Mouse (Mus musculus) megakaryocyte, embryonic 14.5 days (primary cell): ENCODE measurements around the gene Sox14. TPM values are rescaled to one million over a fixed set of nuclear protein-coding genes. Genes with fewer than 3 reads are reported as not detected.

ENCODE experiments used
- H3K27me3 ChIP-seq: replicated peaks from 2 replicates; pipeline ENCODE3; 2012; ENCODE audit warnings: inconsistent platforms
- H3K36me3 ChIP-seq: replicated peaks from 2 replicates; pipeline ENCODE3; 2012; ENCODE audit warnings: low read length, inconsistent platforms, mixed read lengths
- H3K4me1 ChIP-seq: 2 replicates; pipeline ENCODE4 v1.6.1; 2012; ENCODE audit warnings: inconsistent platforms
- H3K4me3 ChIP-seq: replicated peaks from 2 replicates; pipeline ENCODE3; 2012; ENCODE audit warnings: moderate library complexity, mild to moderate bottlenecking, inconsistent platforms
- H3K9me3 ChIP-seq: 2 replicates; pipeline ENCODE4 v1.6.1; 2012; ENCODE audit warnings: inconsistent platforms
- FLI1 ChIP-seq: IDR thresholded peaks from 2 replicates; pipeline ENCODE4 v1.6.1; 2012; ENCODE audit warnings: low read length, inconsistent platforms, mixed read lengths
- GATA1 ChIP-seq: IDR thresholded peaks from 3 replicates; pipeline ENCODE4 v1.6.1; 2012; ENCODE audit warnings: mixed read lengths, low read length, inconsistent platforms, borderline replicate concordance
- polyA plus RNA-seq: library from polyadenylated mRNA; stranded (reverse); fragments of >175 nt; gene quantifications from 2 replicates; pipeline ENCODE4 v1.2.3, GENCODE M21; 2012; ENCODE audit warnings: low replicate concordance; ENCODE audit not compliant: insufficient read depth

The Sox14 gene
- not detected in 2 replicates for polyA plus RNA-seq

GRCm38 (mm10) chr9:99875618-99876372 is at the start of gene Sox14:
Gene Sox14, minus strand, starts transcription at chr9:99876170.
- Histone ChIP-seq H3K4me1 (peaks cover 4% of the 10 kb centered on the region; the same call in 1 of the 2 replicates), H3K36me3 (no peaks in the 10 kb centered on the region), H3K9me3 (peaks cover 8% of the 10 kb centered on the region), H3K27me3 (peaks cover 91% of the 10 kb centered on the region), H3K4me3 (no peak within 1 kb of the TSS)
- TF ChIP-seq GATA1, result no peak
- TF ChIP-seq FLI1, result no peak

GRCm38 (mm10) chr9:99879311-99879710 is 3.3 kb upstream of the Sox14 start:
- H3K27me3 ChIP-seq, result peaks cover 58% of the 10 kb centered on the region
- peaks cover 8% of the 10 kb centered on the region for H3K9me3 ChIP-seq
- peaks cover 4% of the 10 kb centered on the region; the same call in 1 of the 2 replicates for H3K4me1 ChIP-seq
- H3K36me3 ChIP-seq, result no peaks in the 10 kb centered on the region
- no peak overlapping the region for H3K4me3 ChIP-seq
- TF ChIP-seq FLI1, result no peak
- TF ChIP-seq GATA1, result no peak

DNA sequence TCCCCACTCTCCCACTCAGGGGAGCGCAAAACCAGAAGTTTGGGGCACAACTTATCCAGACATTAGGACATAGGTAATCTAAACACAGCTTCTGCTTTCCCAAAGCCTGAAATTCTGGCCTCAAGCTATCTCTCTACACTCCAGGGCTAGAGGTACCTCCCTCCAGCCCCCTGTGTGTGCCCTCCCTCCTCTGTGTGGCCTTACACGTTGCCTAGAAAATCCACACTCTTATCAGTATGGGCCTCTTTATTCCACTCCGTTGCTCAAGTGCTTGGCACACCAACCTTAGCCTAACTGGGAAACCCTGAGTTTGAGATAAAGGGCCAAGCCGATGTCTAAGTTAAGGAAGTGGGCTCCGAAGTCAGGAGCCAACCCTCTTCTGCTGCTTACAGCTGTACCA is 2.6 kb upstream of the Sox14 start:
- Histone ChIP-seq H3K27me3 (peaks cover 65% of the 10 kb centered on the region), H3K9me3 (peaks cover 8% of the 10 kb centered on the region), H3K4me3 (no peak overlapping the region), H3K4me1 (peaks cover 4% of the 10 kb centered on the region; the same call in 1 of the 2 replicates), H3K36me3 (no peaks in the 10 kb centered on the region)
- TF ChIP-seq GATA1 (no peak), FLI1 (no peak)

DNA sequence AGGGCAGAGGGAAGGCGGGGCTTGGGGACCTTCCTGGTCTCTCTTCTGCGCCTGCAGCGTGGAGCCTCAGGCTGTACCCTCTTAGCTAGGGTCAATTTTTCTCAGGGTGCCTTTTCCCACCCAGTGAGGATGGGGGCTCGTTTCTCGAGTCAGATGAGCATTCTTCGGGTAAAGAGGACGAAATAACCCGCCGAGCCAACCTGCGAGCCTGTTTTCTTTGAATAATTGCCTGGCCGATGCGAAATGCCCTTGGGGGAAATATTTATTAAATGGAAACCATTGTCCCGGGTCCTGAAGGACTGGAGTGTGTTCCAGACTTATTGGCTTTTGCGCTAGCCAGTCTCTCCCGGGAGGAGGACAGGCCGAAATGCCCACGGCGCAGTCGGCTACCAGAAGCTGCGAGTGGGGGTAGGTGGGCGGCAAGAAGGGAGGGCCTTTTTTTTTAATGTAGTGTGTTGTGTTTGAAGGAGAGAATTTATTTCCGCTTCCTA is 1.1 kb upstream of the Sox14 start:
- TF ChIP-seq FLI1, result no peak
- no peak for TF ChIP-seq GATA1
- H3K36me3 ChIP-seq, result no peaks in the 10 kb centered on the region
- H3K27me3 ChIP-seq, result peaks cover 78% of the 10 kb centered on the region
- peaks cover 4% of the 10 kb centered on the region; the same call in 1 of the 2 replicates for H3K4me1 ChIP-seq
- no peak overlapping the region for H3K4me3 ChIP-seq
- H3K9me3 ChIP-seq, result peaks cover 8% of the 10 kb centered on the region

DNA sequence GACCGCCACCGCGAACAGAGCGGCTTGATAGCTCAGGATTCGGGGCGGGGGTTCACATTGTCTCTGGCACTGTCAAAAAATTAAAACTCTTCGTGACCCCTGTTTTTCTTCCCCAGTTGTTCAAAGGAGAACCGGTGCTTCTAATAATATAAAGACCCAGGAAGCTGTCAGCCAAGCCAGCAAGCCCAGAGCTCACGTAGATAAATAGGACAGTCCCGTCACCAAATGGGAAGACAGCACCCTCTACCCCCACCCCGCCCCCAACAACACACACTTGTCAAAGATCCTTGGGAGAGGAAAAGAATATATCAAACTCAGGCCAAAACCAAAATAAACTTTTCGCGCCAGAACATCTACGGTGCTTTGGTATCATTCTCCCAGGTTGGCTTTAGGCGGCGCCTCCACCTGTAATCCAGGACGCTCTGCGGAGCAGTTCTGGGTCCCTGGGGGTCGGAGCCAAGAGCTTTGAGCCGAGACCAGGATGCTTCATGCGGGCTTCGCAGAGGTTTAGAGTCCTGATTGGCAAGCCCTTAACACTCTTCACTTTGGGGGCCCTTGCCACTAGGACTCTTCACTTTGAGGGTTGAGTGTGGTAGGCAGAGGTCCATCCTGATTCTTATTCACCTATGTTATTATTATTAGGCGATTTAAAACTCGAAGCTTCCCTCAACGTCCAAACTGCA is 544 bp upstream of the Sox14 start:
- Histone ChIP-seq H3K4me1 (peaks cover 4% of the 10 kb centered on the region; the same call in 1 of the 2 replicates), H3K27me3 (peaks cover 83% of the 10 kb centered on the region), H3K9me3 (peaks cover 8% of the 10 kb centered on the region), H3K4me3 (no peak overlapping the region), H3K36me3 (no peaks in the 10 kb centered on the region)
- TF ChIP-seq FLI1 (no peak), GATA1 (no peak)

DNA sequence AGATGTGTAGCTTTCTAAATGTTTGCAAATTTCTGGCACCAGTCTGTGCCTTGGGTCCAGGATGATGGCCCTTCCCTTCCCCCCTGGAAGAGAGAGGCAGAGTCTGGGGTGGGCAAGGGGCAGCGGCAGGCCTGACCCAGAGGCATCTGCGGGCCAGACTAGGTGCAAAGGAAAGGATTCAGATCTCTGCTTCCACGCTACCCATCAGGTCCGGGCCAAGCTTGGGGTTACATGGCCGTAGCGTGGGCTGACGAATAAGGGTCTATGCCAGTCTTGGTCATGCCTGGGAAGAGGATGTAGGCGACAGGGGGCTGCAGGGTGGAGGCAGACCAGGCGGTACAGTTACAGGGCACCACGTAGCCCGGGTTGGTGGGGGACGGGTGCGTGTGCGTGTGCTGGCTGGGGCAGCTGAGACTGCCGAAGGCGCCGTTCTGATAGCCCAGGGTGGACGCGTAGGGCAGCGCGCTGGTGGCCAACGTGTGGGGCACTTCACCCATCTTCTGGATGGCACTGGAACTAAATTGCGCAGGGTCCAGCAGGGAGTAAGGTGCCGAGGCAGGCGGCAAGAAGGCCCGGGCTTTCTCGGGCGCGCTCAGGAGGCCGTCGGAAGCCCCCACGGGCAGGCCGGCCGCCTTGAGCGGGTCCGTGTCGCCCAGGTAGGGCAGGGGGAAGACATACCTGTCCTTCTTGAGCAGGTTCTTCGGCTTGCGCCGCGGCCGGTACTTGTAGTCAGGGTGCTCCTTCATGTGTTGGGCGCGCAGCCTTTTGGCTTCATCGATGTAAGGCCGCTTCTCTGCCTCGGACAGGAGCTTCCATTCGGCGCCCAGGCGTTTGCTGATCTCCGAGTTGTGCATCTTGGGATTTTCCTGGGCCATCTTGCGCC is 994 bp downstream of the Sox14 start:
- Histone ChIP-seq H3K36me3 (no peaks in the 10 kb centered on the region), H3K9me3 (peaks cover 9% of the 10 kb centered on the region), H3K4me1 (peaks cover 4% of the 10 kb centered on the region; the same call in 1 of the 2 replicates), H3K27me3 (peaks cover 95% of the 10 kb centered on the region), H3K4me3 (no peak overlapping the region)
- no peak for TF ChIP-seq FLI1
- TF ChIP-seq GATA1, result no peak

DNA sequence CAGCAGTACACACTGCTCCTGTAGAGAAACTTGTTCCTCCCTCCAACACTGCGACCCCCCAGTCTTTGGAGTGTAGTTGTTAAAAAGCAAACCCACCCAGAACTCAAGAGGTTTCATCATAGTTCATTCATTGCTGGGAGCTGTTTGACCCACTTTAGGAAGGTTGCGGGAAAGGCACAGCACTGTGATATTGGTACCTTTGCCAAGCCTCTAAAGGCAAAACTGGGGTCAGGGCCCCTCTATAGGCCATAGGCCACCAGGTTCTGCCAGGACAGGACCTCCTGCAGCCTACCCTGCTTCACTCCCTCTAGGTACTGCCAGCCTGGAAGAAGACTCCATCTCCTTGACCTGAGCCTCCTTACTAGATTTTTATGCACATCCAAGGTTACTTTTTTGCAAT is 2.2 kb downstream of the Sox14 start:
- Histone ChIP-seq H3K4me1 (peaks cover 9% of the 10 kb centered on the region), H3K36me3 (no peaks in the 10 kb centered on the region), H3K9me3 (peaks cover 12% of the 10 kb centered on the region), H3K27me3 (peaks cover 98% of the 10 kb centered on the region), H3K4me3 (no peak overlapping the region)
- TF ChIP-seq GATA1 (no peak), FLI1 (no peak)

GRCm38 (mm10) chr9:99873116-99873620 is 2.8 kb downstream of the Sox14 start:
- H3K36me3 ChIP-seq, result no peaks in the 10 kb centered on the region
- TF ChIP-seq FLI1 (no peak), GATA1 (no peak)
- H3K27me3 ChIP-seq, result peaks cover 98% of the 10 kb centered on the region
- no peak overlapping the region for H3K4me3 ChIP-seq
- H3K4me1 ChIP-seq, result peaks cover 13% of the 10 kb centered on the region
- peaks cover 12% of the 10 kb centered on the region for H3K9me3 ChIP-seq

GRCm38 (mm10) chr9:99872204-99873115 is 3.5 kb downstream of the Sox14 start:
- Histone ChIP-seq H3K9me3 (peaks cover 12% of the 10 kb centered on the region), H3K4me3 (no peak overlapping the region), H3K27me3 (peaks cover 98% of the 10 kb centered on the region), H3K4me1 (peaks cover 13% of the 10 kb centered on the region), H3K36me3 (no peaks in the 10 kb centered on the region)
- TF ChIP-seq GATA1 (no peak), FLI1 (no peak)
